Mouse (Mus musculus): ENCODE measurements around the gene Ralgps1.

DNA sequence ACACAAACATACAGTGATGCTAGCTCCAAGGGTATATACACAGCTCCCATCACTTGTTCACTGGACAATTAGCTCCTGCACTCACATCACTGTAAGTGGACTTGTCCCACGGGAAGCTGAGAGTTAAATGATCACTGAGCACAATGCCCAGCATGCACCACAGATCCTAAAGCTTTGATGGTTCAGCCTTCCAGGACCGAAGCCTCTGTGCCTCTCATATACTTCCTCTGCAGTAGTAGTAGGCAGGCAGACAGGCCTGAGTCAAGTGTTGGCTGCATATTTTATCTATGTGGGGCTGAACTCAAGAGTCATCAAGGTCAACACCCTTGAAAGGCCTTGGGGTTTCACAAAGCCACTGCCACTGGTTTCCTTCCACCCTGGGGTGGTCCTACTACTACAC, 49.6 kb downstream of the Ralgps1 start:
- TF ChIP-seq CTCF (IDR thresholded peaks at IDR 0.05; ENCODE audit: control insufficient read depth, insufficient read depth, insufficient read length) (no peak), MYOD1 (IDR thresholded peaks at IDR 0.05; ENCODE audit: control insufficient read depth, insufficient read length, low read depth) (no peak), MAX (IDR thresholded peaks at IDR 0.05) (no peak), USF1 (IDR thresholded peaks at IDR 0.05; ENCODE audit: low read depth) (no peak), CEBPB (IDR thresholded peaks at IDR 0.05; ENCODE audit: low read depth) (no peak), FOSL1 (IDR thresholded peaks at IDR 0.05; ENCODE audit: insufficient read depth, low read length, poor library complexity, severe bottlenecking) (no peak), MYOG (IDR thresholded peaks at IDR 0.05; ENCODE audit: control insufficient read depth, extremely low read depth, insufficient read length) (no peak)
